Mouse (Mus musculus) heart, embryonic 13.5 days (tissue): ENCODE results near the gene Clec5a. TPM values are rescaled to one million over a fixed set of nuclear protein-coding genes. Genes with fewer than 3 reads are reported as not detected.
"Not testable (repeated sequence)": the region's sequence is repeated elsewhere in the genome, so short reads cannot be mapped to it uniquely, and the experiment has no call there.

Experiments used
- ATAC-seq: fragments of 200-750 bp; cut with Nextera tagmentation; 2 replicates; pipeline ENCODE4 v1.8.0; 2017; ENCODE audit warnings: moderate TSS enrichment; ENCODE audit not compliant: insufficient number of reproducible peaks, low FRiP score, low TSS enrichment; ENCODE audit errors: extremely low read depth
- H3K27ac ChIP-seq: fragments of 300-500 bp; sonication (generic); replicated peaks from 2 replicates; pipeline ENCODE4 v1.5.1; 2015; ENCODE audit warnings: moderate library complexity, mild to moderate bottlenecking, inconsistent platforms
- H3K27me3 ChIP-seq: fragments of 300-500 bp; sonication (generic); replicated peaks from 2 replicates; pipeline ENCODE4 v1.6.1; 2015; ENCODE audit warnings: mild to moderate bottlenecking, inconsistent platforms
- H3K36me3 ChIP-seq: fragments of 300-500 bp; sonication (generic); 2 replicates; pipeline ENCODE4 v1.6.1; 2015; ENCODE audit warnings: mild to moderate bottlenecking, inconsistent platforms
- H3K4me1 ChIP-seq: fragments of 300-500 bp; sonication (generic); 2 replicates; pipeline ENCODE4 v1.6.1; 2015; ENCODE audit warnings: inconsistent platforms
- H3K4me2 ChIP-seq: fragments of 300-500 bp; sonication (generic); 2 replicates; pipeline ENCODE4 v1.6.1; 2015; ENCODE audit warnings: inconsistent platforms, mild to moderate bottlenecking, moderate library complexity
- H3K4me3 ChIP-seq: fragments of 300-500 bp; sonication (generic); 2 replicates; pipeline ENCODE4 v1.5.1; 2015; ENCODE audit warnings: moderate library complexity, mild to moderate bottlenecking, inconsistent platforms
- H3K9ac ChIP-seq: fragments of 300-500 bp; sonication (generic); 2 replicates; pipeline ENCODE4 v1.6.1; 2015; ENCODE audit warnings: inconsistent platforms, mild to moderate bottlenecking, moderate library complexity
- H3K9me3 ChIP-seq: fragments of 300-500 bp; sonication (generic); 2 replicates; pipeline ENCODE4 v1.6.1; 2016; ENCODE audit warnings: inconsistent platforms
- WGBS: fragments of 180-500 bp; shearing (Covaris S2); methylation state at CpG from one replicate; pipeline ENCODE4 v1.1.7; 2015; ENCODE audit warnings: mixed read lengths; 5-methylcytosine and 5-hydroxymethylcytosine counted together
- polyA plus RNA-seq: library from polyadenylated mRNA; unstranded; fragments of >200 nt; fragmentation: Nextera tagmentation; extraction: Ambion mirVana; gene quantifications from 2 replicates; pipeline ENCODE4 v1.2.1, GENCODE M21; 2015

Clec5a gene
- polyA plus RNA-seq = 0.47 and 0.53 TPM in 2 replicates

GRCm38 (mm10) chr6:40585645-40586044 is at the start of gene Clec5a:
TSS of gene Clec5a (minus strand) at chr6:40585821.
- no peak within 1 kb of the TSS for H3K9ac ChIP-seq
- no peak for ATAC-seq
- H3K27me3 ChIP-seq = no peaks in the 10 kb centered on the region
- 53% methylated on average over 5 of the region's 5 CpGs for WGBS
- H3K36me3 ChIP-seq = no peaks in the 10 kb centered on the region
- no peaks in the 10 kb centered on the region for H3K4me1 ChIP-seq
- no peaks in the 10 kb centered on the region for H3K9me3 ChIP-seq
- H3K4me3 ChIP-seq = no peak within 1 kb of the TSS
- no peak within 1 kb of the TSS for H3K4me2 ChIP-seq
- H3K27ac ChIP-seq = no peak within 1 kb of the TSS

GRCm38 (mm10) chr6:40634640-40635071 is 49.0 kb upstream of the Clec5a start:
- 59% methylated on average over 1 of the region's 1 CpGs for WGBS
- H3K27me3 ChIP-seq = no peaks in the 10 kb centered on the region
- H3K4me2 ChIP-seq = no peak overlapping the region
- H3K4me3 ChIP-seq = no peak overlapping the region
- H3K4me1 ChIP-seq = no peaks in the 10 kb centered on the region
- H3K27ac ChIP-seq = no peak overlapping the region
- H3K9ac ChIP-seq = no peak overlapping the region
- no peaks in the 10 kb centered on the region for H3K9me3 ChIP-seq
- H3K36me3 ChIP-seq = no peaks in the 10 kb centered on the region
- no peak for ATAC-seq

GRCm38 (mm10) chr6:40628406-40629000 is 42.9 kb upstream of the Clec5a start, which contains the start of gene Mgam:
TSS of gene Mgam (plus strand) at chr6:40628831.
- no peaks in the 10 kb centered on the region for H3K9me3 ChIP-seq
- H3K4me3 ChIP-seq = no peak within 1 kb of the TSS
- no peaks in the 10 kb centered on the region for H3K4me1 ChIP-seq
- no peaks in the 10 kb centered on the region for H3K27me3 ChIP-seq
- 70% methylated on average over 8 of the region's 8 CpGs for WGBS
- no peak within 1 kb of the TSS for H3K9ac ChIP-seq
- H3K27ac ChIP-seq = no peak within 1 kb of the TSS
- no peaks in the 10 kb centered on the region for H3K36me3 ChIP-seq
- no peak within 1 kb of the TSS for H3K4me2 ChIP-seq
- no peak for ATAC-seq

GRCm38 (mm10) chr6:40626111-40626510 is 40.5 kb upstream of the Clec5a start:
- Histone ChIP-seq H3K9me3 (no peaks in the 10 kb centered on the region), H3K4me3 (no peak overlapping the region), H3K27me3 (no peaks in the 10 kb centered on the region), H3K9ac (no peak overlapping the region), H3K27ac (no peak overlapping the region), H3K36me3 (no peaks in the 10 kb centered on the region), H3K4me2 (no peak overlapping the region), H3K4me1 (no peaks in the 10 kb centered on the region)
- no peak for ATAC-seq
- 42% methylated on average over 1 of the region's 1 CpGs for WGBS

- no peaks in the 10 kb centered on the region for H3K36me3 ChIP-seq
- no peaks in the 10 kb centered on the region for H3K4me1 ChIP-seq
- no peaks in the 10 kb centered on the region for H3K9me3 ChIP-seq
- no peak overlapping the region for H3K27ac ChIP-seq
- no peak for ATAC-seq
- WGBS = 10% methylated on average over 2 of the region's 2 CpGs
- H3K4me3 ChIP-seq = no peak overlapping the region
- H3K4me2 ChIP-seq = no peak overlapping the region
- H3K9ac ChIP-seq = no peak overlapping the region
- H3K27me3 ChIP-seq = no peaks in the 10 kb centered on the region
Measured at GRCm38 (mm10) chr6:40617965-40618364, 32.3 kb upstream of the Clec5a start.

GRCm38 (mm10) chr6:40613260-40613852 is 27.7 kb upstream of the Clec5a start, which contains the start of gene Tas2r138:
TSS of gene Tas2r138 (minus strand) at chr6:40613310.
- Histone ChIP-seq H3K36me3 (no peaks in the 10 kb centered on the region), H3K4me1 (no peaks in the 10 kb centered on the region), H3K9me3 (no peaks in the 10 kb centered on the region), H3K9ac (no peak within 1 kb of the TSS), H3K27ac (no peak within 1 kb of the TSS), H3K4me2 (no peak within 1 kb of the TSS), H3K27me3 (no peaks in the 10 kb centered on the region), H3K4me3 (no peak within 1 kb of the TSS)
- no peak for ATAC-seq
- WGBS = 75% methylated on average over 4 of the region's 4 CpGs

- H3K9ac ChIP-seq = no peak overlapping the region
- no peaks in the 10 kb centered on the region for H3K4me1 ChIP-seq
- H3K36me3 ChIP-seq = no peaks in the 10 kb centered on the region
- H3K9me3 ChIP-seq = no peaks in the 10 kb centered on the region
- no peaks in the 10 kb centered on the region for H3K27me3 ChIP-seq
- 65% methylated on average over 8 of the region's 8 CpGs for WGBS
- no peak overlapping the region for H3K27ac ChIP-seq
- no peak for ATAC-seq
- no peak overlapping the region for H3K4me3 ChIP-seq
- H3K4me2 ChIP-seq = no peak overlapping the region
Measured at GRCm38 (mm10) chr6:40610244-40610643, 24.6 kb upstream of the Clec5a start.

DNA sequence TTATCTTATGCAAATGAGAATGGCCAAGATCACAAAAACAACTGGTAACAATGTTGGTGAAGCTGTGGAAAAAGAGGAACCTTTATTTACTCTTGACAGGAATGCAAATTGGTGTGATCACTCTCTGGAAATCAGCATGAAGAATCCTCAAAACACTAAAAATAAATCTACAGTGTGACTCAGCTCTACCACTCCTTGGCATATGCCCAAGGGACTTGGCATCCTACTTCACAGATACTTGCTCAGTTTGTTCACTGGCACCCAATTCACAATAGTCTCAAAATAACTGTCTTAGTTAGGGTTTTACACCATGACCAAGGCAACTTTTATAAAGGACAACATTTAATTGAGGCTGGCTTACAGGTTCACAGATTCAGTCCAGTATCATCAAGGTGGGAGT is 21.8 kb upstream of the Clec5a start:
- no peak overlapping the region for H3K4me3 ChIP-seq
- no peak overlapping the region for H3K27ac ChIP-seq
- no peaks in the 10 kb centered on the region for H3K4me1 ChIP-seq

DNA sequence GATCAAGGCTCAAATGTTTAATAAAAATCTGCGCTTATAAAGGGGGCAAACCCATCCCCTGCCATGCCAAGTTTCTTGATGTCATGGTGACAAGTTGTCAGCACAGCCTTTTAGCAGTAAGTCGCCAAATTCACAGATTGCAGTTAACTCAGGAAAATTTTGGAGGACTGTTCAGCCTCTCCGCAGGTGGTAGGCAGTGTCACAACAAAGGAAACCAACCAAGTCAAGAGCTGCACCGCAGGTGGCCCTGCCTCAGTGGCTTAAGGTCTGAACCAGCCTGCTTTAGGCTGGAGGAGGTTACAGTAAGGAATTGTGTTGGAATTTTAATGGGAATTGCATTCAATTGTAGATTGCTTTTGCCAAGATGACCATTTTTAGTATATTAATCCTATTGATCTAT is 12.9 kb upstream of the Clec5a start:
- not testable (repeated sequence) for H3K9me3 ChIP-seq, H3K27ac ChIP-seq, H3K36me3 ChIP-seq, H3K27me3 ChIP-seq, H3K4me1 ChIP-seq, H3K9ac ChIP-seq, H3K4me2 ChIP-seq, ATAC-seq, H3K4me3 ChIP-seq
- WGBS = 31% methylated on average over 4 of the region's 4 CpGs

More for the DNA sequence above, 21.8 kb upstream of the Clec5a start:
- H3K36me3 ChIP-seq = no peaks in the 10 kb centered on the region
- H3K9me3 ChIP-seq = no peaks in the 10 kb centered on the region
- H3K9ac ChIP-seq = no peak overlapping the region
- no peak overlapping the region for H3K4me2 ChIP-seq
- no peaks in the 10 kb centered on the region for H3K27me3 ChIP-seq
- ATAC-seq = no peak

- Histone ChIP-seq H3K4me2 (no peak overlapping the region), H3K27ac (no peak overlapping the region), H3K27me3 (no peaks in the 10 kb centered on the region), H3K9ac (no peak overlapping the region), H3K36me3 (no peaks in the 10 kb centered on the region), H3K4me3 (no peak overlapping the region), H3K9me3 (no peaks in the 10 kb centered on the region), H3K4me1 (no peaks in the 10 kb centered on the region)
- 61% methylated on average over 3 of the region's 3 CpGs for WGBS
- ATAC-seq = no peak
Measured at GRCm38 (mm10) chr6:40594804-40595550, 9.4 kb upstream of the Clec5a start.

- H3K27ac ChIP-seq = no peak overlapping the region
- no peak overlapping the region for H3K9ac ChIP-seq
- no peaks in the 10 kb centered on the region for H3K27me3 ChIP-seq
- no peaks in the 10 kb centered on the region for H3K9me3 ChIP-seq
- no peak overlapping the region for H3K4me2 ChIP-seq
- no peak for ATAC-seq
- H3K36me3 ChIP-seq = no peaks in the 10 kb centered on the region
- H3K4me3 ChIP-seq = no peak overlapping the region
- no peaks in the 10 kb centered on the region for H3K4me1 ChIP-seq
- WGBS = 74% methylated on average over 2 of the region's 2 CpGs
Measured at GRCm38 (mm10) chr6:40588346-40588745, 2.7 kb upstream of the Clec5a start.
